Mouse (Mus musculus): ENCODE measurements around the gene Zcchc24.

DNA sequence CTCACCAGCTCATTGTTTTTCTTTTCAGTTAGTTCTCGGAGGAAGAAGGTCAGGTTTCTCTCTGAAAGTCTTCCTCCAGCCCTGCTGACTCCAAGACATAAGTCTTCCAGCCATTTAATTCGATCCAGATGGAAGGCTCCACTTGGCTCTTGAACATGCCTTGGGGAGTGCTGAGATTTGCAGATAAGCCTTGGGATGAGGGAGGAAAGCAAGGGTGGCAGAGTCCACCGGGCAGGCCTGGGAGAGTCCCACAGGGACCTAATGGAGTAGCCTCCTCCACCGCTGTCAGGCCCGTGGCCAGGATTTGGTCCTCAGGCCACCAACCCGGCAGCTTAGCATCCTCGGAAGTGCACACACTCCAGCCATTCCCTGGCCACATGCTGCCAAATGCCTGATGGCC lies 27.8 kb upstream of the Zcchc24 start:
- TF ChIP-seq CTCF (IDR thresholded peaks at IDR 0.05; ENCODE audit: low read depth, low read length): no peak
- TF ChIP-seq POLR2A (IDR thresholded peaks at IDR 0.05; ENCODE audit: extremely low read depth, insufficient read depth, low read length): no peak
